Mouse (Mus musculus): ENCODE results near the gene Rab36.

Gene Rab36

DNA sequence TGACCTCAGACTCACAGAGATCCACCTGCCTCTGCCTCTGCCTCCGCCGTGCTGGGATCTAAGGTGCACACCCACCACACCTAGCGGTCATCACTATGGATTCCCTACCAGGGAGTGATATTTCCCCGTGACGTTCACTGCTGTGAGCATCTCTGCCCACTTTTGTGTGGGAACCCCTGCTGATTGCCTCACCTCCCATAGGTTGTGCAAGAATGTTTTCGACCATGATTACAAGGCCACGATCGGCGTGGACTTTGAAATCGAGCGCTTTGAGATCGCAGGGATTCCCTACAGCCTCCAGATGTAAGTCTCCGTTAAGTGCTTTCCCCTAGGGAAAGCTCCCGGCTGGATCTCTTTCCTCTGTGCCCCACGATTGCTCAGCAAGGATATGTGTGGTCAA lies 9.0 kb downstream of the Rab36 start:
- no peak for DNase-seq (ENCODE audit: low spot score)

DNA sequence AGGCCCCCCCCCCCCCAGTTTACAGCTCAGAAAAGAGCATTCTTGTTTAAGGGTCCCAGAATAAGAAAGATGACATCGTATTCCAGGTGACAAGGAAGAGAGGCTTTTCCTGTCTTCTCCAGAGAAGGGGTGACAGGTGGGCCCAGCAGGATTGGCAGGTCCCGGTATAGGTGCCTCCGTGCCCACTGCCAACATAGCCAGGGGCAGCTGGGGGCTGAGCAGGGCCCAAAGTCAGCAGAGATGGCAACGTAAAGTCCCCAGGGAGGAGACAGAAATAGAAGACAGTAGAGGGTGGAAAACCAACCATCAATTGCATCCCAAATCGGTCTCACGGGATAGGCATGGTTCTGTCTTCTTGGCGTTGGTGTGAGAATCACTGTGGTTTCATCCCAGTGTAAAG lies 11.9 kb downstream of the Rab36 start:
- DNase-seq (ENCODE audit: low spot score): no peak

DNA sequence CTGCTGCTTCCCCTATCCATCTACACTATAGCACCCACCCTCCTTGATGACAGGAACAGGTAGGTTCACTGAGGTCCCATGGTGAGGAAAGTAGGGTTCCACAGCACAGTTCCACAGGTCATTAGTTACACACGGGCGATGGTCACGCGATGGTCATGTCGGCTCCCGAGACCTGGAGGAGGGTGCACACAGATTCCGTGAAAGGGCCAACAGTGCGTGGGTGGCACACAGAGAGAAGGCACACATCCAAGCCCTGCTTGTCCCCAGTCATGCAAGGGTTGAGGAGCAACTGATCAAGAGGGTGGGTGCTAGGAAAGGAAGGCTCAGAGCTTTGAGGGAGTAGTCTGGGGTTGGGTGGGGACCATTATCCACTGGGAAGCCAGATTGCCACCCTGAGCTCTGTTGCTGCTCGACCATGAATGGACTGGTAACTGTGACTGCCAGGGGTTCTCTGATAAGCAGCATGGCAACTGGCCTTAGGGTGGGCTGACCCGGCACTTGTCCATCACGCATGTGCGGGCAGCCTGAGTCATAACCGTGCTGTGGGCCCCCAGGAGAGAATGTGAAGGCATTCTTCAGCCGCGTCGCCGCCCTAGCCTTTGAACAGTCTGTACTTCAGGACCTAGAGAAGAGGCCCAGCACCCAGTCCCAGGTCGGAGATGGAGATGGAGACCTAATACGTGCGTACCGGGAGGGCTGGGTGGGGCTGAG lies 14.7 kb downstream of the Rab36 start:
- no peak for DNase-seq (ENCODE audit: low spot score)

DNA sequence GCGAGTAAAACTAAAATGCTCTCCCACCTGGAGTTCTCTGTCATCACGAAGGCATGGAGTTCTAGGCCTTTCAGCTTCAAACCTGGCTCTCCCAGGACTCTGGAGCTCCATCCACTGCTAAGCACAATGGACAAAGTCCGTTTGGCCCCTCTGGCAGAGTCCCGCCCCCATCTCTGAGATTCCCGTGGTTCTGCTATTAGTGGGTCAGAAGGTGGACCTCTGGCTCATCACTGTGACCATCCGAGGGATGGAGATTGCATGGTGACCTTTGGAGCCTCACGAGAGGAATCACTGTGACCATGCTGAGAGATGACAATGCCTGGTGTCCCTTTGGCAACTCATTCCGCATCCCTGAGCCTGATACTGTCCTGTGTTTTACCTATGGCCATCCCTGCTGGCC lies 16.0 kb downstream of the Rab36 start:
- no peak for DNase-seq (ENCODE audit: low spot score)

DNA sequence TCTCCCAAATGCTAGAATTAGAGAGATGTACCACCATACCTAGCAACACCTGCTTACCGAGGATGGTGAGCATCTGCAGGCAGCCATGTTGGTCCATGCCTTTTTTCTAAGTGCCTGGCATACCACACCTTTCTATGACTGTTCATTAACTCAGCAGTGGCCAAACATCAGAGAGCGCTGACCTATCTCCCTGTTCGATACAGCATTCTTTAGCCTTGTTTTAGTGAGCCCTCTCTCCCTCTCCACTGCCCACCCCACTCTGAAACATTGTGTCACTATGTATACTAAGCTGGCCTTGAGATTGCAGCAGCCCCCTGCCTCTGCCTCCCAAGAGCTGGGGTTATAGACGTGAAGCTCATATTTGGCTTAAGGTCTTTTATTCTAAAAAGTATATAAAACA lies 16.8 kb downstream of the Rab36 start:
- no peak for DNase-seq (ENCODE audit: low spot score)

DNA sequence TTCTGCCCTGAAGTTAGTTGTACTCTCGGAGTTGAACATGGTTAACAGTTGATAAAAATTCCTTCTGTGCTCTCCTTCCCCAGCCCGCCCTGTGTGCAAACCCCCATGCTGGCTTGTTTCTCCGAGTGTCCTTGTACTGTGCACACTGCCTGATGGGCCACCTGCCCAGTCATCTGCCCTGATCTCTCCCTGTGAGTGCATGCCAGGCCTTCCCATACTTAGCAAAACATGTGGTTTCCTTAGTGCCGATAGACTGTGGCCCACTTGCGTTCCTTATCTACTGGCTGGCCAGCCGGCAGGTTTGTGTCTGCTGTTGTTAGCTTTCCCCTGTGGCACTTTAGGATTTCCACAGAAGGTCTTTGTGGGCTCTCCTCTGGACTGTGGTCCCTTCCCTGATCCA lies 17.3 kb downstream of the Rab36 start:
- DNase-seq (ENCODE audit: low spot score): no peak

DNA sequence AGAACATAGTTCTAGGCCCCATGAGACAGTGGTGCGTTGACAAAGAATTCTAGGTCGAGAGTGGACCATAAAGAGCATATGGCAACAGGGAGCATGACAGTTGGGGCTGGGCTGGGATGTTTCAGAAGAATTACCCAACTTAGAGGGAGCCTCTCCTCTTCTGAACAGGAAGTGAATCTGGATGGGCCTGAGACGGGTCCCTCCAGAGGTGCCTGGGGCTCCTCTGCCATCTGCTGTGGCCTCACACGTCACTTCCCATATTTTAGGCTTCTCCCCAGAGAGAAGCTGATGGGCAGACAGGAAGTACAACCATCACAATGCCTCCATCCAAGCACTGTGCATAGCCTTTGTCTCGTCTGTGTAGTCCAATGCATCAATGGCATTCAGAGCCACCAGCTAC lies 18.8 kb downstream of the Rab36 start:
- peak; percentile 35 for DNase-seq (ENCODE audit: low spot score)

DNA sequence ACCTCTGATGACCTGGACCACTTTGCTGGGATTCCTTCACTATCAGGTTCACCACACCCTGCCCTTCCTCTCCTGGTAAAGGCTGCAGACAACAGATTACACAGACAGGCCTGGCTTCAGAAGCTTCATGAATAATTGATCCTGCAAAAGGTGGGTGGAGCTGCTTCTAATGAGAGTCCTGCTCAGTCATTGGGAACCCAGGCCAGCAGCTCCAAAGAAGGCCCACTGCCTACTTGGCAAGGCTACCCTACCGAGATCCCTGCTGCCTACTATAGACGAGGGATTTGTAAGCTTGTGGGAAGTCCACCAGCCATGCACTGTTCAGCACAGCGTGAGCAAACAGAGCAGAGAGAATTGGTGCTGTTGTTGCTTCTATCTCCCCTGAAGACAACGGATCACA lies 19.4 kb downstream of the Rab36 start:
- peak; percentile 62 for DNase-seq (ENCODE audit: low spot score)

DNA sequence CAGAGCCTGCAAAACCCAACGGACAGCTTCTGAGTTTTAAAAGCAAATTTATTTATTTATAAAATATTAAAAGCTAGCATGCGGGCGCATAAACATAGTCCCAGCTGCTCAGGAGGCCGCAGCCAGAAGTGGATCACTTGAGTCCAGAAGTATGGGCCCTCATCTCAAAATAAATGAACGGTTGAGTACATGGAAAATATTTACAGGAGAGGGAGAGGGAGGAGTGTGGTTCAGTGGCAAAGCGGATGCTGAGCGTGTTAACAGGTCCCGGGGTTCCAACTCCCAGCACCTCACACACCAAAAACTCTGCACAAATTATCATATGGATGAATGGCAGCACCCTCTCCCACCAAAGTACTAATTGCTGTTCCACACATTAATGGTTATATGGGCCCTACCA lies 21.5 kb downstream of the Rab36 start:
- DNase-seq (ENCODE audit: low spot score): no peak

DNA sequence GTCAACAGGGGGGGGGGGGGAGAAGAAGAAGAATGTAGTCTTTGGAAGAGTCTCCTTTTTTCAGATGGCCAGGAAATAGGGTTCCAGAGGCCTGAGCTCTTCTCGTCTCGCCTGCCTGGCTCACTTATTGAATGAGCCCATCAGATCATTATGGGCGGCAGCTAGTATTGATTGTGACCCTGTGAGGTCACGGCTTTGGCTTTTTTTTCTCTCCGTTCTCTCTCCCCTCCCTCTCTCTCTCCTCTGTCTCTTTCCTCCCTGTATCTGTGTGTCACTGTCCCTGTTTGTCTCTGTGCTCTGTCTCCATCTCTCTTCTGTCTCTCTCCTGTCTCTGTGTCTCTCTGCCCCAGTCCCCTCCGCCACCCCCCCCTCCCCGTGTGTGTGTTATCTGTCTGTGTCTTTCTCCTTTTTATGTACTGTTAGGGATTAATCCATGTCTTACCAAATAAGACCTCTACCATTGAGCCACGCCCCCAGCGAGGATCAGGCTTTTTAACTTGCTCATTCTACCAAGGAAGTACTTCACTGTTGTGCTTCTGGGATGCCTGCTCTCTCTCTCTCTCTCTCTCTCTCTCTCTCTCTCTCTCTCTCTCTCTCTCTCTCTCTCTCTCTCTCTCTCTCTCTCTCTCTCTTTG lies 22.0 kb downstream of the Rab36 start:
- peak; percentile 46 for DNase-seq (ENCODE audit: low spot score)

DNA sequence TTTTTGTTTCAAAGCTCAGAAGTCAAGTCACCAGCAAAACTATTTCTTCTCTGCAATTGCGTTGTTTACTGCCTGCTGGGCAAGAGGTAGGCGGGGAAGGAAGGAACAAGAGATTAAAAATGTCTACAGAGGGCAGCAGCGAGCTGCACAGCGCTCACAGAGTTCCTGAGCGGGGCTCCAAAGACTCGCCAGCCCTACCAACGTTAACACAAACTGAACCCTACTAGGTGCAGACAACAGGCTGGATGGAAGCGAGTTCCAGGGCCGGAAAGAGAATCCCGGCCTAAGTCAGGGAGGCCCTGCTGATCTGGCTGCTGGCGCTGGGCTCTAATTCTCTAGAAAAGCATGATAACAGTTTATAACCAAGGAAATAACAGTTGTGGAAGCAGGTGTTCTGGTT lies 22.5 kb downstream of the Rab36 start:
- peak; percentile 89 for DNase-seq (ENCODE audit: low spot score)

DNA sequence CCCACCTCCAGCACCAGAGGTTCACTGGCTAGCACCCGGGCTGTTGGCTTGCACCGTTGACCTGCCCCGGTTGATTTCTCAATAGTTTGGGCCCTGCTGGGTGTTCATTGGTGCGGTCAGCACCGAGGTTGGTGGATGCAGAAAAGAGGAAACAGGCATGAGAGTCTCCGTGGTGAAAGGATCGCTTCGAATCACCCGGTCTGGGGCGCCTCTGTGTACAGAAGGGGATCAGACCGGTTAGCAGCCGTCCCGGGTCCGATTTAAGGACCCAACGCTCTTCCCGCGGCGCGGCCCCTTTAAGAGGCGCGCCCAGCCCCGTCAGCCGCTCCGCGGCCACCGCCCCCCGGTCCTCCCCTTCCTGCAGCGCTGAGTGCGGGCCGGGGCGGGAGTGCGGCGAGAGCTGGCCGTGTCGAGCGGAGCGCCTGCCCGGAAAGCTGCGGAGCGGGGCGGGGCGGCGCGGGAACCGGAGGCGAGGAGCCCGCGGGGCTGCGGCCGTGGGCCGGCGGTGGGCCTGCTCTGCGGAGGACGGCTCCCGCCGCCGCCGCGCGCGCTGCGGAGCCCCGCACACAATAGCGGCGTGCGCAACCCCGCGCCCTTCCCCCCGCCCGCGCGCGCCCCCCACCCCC lies 23.5 kb downstream of the Rab36 start, which contains the start of gene Bcr:
Gene Bcr, plus strand, starts transcription at position 376 of the 626 bp plus-strand sequence.
- peak; percentile 80 for DNase-seq (ENCODE audit: low spot score)

DNA sequence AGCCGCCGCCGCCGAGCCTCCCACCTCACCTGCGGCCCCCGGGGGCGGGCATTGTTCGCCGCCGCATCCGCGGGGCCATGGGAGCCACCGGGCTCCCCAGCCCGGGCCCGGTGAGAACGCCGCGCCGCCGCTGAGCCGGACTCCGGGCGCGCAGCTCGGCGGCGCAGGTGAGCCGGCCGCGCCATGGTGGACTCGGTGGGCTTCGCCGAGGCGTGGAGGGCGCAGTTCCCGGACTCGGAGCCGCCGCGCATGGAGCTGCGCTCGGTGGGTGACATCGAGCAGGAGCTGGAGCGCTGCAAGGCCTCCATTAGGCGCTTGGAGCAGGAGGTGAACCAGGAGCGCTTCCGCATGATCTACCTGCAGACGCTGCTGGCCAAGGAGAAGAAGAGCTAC lies 24.0 kb downstream of the Rab36 start:
- DNase-seq (ENCODE audit: low spot score): peak; percentile 32

DNA sequence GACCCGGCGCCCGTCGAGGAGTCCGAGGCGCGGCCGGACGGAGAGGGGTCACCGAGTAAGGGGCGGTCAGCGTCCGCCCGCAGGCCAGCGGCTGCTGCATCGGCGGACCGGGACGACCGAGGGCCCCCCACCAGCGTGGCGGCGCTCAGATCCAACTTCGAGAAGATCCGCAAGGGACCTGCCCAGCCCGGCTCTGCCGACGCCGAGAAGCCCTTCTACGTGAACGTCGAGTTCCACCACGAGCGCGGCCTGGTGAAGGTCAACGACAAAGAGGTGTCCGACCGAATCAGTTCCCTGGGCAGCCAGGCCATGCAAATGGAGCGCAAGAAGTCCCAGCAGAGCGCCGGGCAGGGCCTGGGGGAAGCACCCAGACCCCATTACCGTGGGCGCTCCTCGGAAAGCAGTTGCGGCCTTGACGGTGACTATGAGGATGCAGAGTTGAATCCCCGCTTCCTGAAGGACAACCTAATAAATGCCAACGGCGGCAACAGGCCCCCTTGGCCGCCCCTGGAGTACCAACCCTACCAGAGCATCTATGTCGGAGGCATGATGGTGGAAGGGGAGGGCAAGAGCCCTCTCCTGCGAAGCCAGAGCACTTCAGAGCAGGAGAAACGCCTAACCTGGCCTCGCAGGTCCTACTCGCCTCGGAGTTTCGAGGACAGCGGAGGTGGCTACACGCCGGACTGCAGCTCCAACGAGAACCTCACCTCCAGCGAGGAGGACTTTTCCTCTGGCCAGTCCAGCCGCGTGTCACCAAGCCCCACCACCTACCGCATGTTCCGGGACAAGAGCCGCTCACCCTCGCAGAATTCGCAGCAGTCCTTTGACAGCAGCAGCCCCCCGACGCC lies 24.7 kb downstream of the Rab36 start:
- peak; percentile 42 for DNase-seq (ENCODE audit: low spot score)

DNA sequence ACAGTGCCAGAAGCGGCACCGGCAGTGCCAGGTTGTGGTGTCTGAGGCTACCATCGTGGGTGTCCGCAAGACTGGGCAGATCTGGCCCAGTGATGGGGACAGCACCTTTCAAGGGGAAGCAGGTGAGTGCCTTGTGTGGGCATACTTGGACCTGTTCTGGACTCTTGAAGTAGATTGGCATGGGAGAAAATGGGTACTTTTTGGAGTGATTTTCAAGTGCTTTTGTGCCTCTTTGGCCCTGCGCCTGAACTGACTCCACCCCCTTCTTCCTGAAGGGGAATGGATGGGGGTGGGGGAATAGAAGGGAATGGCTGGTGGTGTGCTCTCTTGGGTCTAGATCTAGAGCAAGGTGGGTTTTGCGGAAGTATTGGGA lies 25.3 kb downstream of the Rab36 start:
- DNase-seq (ENCODE audit: low spot score): no peak

DNA sequence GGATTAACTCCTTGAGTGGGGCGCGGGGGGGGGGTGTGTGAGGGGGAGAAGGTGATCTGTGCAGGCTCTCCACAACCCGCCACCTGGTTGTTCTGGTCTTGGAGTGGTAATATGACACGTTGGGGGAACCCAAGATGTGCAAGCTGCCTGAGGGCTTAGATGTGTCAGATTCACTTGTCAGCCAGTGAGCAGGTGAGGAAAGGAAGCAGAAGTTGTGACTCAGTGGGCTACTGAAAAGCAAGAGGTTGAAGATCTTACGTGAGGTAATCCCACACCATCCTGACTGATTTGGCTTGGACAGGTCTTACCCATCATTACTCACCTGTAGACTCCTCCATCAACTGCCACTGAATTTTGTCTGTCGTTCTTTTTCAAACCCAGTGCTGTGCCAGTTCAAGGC lies 25.8 kb downstream of the Rab36 start:
- no peak for DNase-seq (ENCODE audit: low spot score)

DNA sequence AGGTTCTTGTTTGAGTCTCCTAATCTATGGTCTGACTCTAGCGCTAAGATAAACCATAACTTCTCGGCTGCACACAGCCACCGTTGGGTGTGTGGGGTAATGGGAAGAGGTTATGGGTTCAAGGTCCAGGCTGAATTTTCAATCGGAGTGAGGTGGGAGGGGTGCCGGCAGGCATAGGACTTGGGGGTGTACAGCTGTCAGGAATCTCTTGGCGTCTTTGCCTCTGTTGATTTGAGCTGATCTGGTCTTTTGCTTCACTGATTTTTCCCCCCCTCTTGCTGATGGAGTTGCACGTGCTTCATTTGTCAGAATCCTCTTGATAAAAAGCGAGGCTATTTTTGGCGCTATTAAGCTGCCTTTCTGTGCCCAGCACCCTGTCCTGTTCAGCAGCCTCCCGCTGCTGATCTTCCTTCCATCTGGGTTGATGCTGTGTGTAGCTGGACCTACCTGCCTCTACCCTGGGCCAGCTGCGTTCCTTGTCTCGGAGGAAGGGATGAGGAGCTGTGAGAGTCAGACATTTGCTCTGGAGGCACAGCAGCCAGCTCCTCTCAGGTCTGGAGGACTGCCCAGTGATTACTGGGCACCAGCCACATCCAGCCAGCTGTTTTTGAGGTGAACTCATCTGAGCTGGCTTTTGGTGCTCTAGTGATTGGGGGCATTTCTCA lies 26.6 kb downstream of the Rab36 start:
- no peak for DNase-seq (ENCODE audit: low spot score)

DNA sequence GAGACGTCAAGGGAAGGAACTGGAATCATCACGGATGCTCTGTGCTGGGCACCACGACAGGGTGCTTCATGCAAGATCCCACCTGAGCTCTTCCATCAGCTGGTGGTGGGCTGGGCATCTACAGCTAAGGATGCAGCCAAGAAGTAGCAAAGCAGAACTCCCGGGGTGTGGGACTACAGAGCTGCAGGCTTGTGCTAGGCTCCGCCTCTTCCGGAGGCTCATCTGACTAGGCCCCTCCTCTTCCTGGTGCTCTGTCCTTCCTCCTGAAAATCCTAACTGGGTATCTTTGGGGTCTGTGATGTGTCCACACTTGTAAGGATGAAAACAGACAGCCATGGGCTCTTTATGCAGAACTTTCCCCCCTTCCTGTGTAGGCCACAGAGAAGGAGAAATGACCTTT lies 28.8 kb downstream of the Rab36 start:
- no peak for DNase-seq (ENCODE audit: low spot score)

DNA sequence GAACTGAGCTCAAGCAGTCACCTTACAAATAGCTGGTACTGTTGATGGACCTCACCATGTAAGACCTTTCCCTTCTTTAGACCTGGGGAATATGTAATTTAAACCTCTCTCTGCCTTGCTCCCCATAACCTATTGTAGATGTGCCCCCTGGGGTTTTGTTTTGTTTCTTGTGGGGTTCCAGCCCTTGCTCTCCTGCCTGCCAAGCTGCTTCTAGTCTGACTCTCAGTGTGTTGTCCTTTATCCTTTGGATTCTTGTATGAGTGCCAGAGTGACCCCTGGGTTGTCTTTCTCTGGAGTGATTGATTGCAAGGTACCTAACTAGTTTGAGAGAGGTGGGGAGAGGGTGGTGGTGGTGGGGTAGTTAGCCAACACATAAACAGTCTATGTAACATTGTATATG lies 30.6 kb downstream of the Rab36 start:
- no peak for DNase-seq (ENCODE audit: low spot score)

DNA sequence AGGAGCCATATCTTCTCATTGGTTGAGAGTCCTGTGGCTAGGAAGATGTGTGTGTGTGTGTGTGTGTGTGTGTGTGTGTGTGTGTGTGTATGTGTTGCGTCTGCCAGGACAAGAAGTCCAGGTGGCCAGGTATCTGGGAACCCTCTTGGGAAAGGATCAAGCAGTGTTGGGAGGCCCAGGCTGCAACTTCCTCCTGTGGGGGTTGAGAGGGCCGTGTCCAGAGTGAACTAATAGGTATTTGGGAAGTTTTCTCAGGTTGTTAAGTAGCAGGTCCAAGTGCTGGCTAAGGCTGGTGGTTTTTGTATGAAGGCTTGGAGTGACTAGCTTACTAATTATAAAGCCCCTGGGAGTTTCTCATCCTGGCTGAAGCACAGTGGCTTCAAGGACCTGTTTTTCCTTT lies 31.2 kb downstream of the Rab36 start:
- no peak for DNase-seq (ENCODE audit: low spot score)

DNA sequence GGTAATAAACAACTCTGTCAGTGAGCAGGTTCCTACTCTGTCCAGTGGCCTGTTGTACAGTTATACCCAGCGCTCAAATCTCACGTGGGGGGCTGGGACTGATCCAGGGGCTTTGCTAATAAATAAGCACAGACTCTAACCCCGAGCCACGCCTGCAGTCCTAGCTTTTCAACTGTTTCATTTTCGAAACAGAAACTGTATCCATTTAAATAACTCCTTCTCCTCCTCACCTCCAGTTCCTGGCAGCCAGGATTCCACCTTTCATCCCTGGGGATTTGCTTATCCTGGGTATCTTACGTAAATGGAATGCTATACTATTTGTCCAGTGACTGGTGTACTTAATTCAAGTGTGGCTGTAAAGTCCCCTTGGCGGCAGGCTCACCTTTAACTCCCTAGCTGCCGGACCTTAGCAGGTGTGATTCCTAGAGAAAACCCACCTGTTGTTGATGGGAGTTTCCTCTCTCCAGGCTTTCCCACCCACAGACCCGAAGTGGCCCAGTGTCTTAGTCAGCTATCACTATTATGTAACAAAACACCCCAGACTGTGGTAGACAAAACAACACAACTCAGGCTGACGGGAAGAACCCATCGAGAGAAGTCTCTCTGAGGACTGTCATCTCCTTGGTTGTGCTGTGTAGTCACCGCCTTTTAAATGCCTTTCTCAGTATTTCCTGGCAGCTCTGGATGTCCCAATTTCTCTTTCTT lies 31.9 kb downstream of the Rab36 start:
- no peak for DNase-seq (ENCODE audit: low spot score)
